Comparison of ENCODE assay signal across 33 mouse cellular contexts in genomic region chr14:44547961-44548360, GRCm38 (mm10). TPM values are rescaled to one million over a fixed set of nuclear protein-coding genes. Genes with fewer than 3 reads are reported as not detected.
"Had no signal": no experiment of that assay in that cellular context is flagged by ENCODE, and none has a peak within 500 bp of the region (broad histone marks: within the 10 kb centered on the region; RNA-seq: fewer than 3 reads in every experiment).

No protein-coding gene starts in this region.

RNA-seq across cellular contexts. Expression of gene Gm17093, which starts 29.9 kb away (rescaled TPM):
- total RNA-seq: common myeloid progenitor, adult 5-6 weeks; forebrain, postnatal 0 days; gastrocnemius, adult 18-20 months; gastrocnemius, adult 2 months; gastrocnemius, adult 8-10 months; gastrocnemius, postnatal 10 days; gastrocnemius, postnatal 14 days; gastrocnemius, postnatal 25 days; gastrocnemius, postnatal 36 days; gastrocnemius, postnatal 4 days; granulocyte monocyte progenitor cell, adult 5-6 weeks; heart, adult 18-20 months; heart, adult 2 months; heart, adult 8-10 months had no signal
- polyA plus RNA-seq: cortical plate, adult 2 months; embryonic facial prominence, embryonic 10.5 days; embryonic facial prominence, embryonic 11.5 days; embryonic facial prominence, embryonic 12.5 days; embryonic facial prominence, embryonic 13.5 days; embryonic facial prominence, embryonic 14.5 days; embryonic facial prominence, embryonic 15.5 days; erythroblast, embryonic 14.5 days; forebrain, embryonic 10.5 days; forebrain, embryonic 11.5 days; forebrain, embryonic 12.5 days; forebrain, embryonic 13.5 days; forebrain, embryonic 14.5 days; forebrain, embryonic 15.5 days; forebrain, embryonic 16.5 days; forebrain, postnatal 0 days; frontal cortex, adult 2 months; gonadal fat pad, adult 2 months; heart, adult 2 months; heart, embryonic 10.5 days; heart, embryonic 11.5 days had no signal

RNA-seq across cellular contexts. Expression of gene Gm8247, which starts 35.0 kb away (rescaled TPM):
- total RNA-seq: common myeloid progenitor, adult 5-6 weeks; forebrain, postnatal 0 days; gastrocnemius, adult 18-20 months; gastrocnemius, adult 2 months; gastrocnemius, adult 8-10 months; gastrocnemius, postnatal 10 days; gastrocnemius, postnatal 14 days; gastrocnemius, postnatal 25 days; gastrocnemius, postnatal 36 days; gastrocnemius, postnatal 4 days; granulocyte monocyte progenitor cell, adult 5-6 weeks; heart, adult 18-20 months; heart, adult 2 months; heart, adult 8-10 months had no signal
- polyA plus RNA-seq: cortical plate, adult 2 months; embryonic facial prominence, embryonic 10.5 days; embryonic facial prominence, embryonic 11.5 days; embryonic facial prominence, embryonic 12.5 days; embryonic facial prominence, embryonic 13.5 days; embryonic facial prominence, embryonic 14.5 days; embryonic facial prominence, embryonic 15.5 days; erythroblast, embryonic 14.5 days; forebrain, embryonic 10.5 days; forebrain, embryonic 11.5 days; forebrain, embryonic 12.5 days; forebrain, embryonic 13.5 days; forebrain, embryonic 14.5 days; forebrain, embryonic 15.5 days; forebrain, embryonic 16.5 days; forebrain, postnatal 0 days; gonadal fat pad, adult 2 months; heart, adult 2 months; heart, embryonic 10.5 days; heart, embryonic 11.5 days had no signal

RNA-seq across cellular contexts. Expression of gene BC061237, which starts 55.7 kb away (rescaled TPM):
- total RNA-seq: common myeloid progenitor, adult 5-6 weeks; forebrain, postnatal 0 days; gastrocnemius, adult 18-20 months; gastrocnemius, adult 2 months; gastrocnemius, adult 8-10 months; gastrocnemius, postnatal 10 days; gastrocnemius, postnatal 14 days; gastrocnemius, postnatal 25 days; gastrocnemius, postnatal 36 days; gastrocnemius, postnatal 4 days; granulocyte monocyte progenitor cell, adult 5-6 weeks; heart, adult 18-20 months; heart, adult 2 months; heart, adult 8-10 months had no signal
- polyA plus RNA-seq: cortical plate, adult 2 months; embryonic facial prominence, embryonic 10.5 days; embryonic facial prominence, embryonic 11.5 days; embryonic facial prominence, embryonic 12.5 days; embryonic facial prominence, embryonic 13.5 days; embryonic facial prominence, embryonic 14.5 days; embryonic facial prominence, embryonic 15.5 days; erythroblast, embryonic 14.5 days; forebrain, embryonic 10.5 days; forebrain, embryonic 11.5 days; forebrain, embryonic 12.5 days; forebrain, embryonic 13.5 days; forebrain, embryonic 14.5 days; forebrain, embryonic 15.5 days; forebrain, embryonic 16.5 days; forebrain, postnatal 0 days; frontal cortex, adult 2 months; gonadal fat pad, adult 2 months; heart, adult 2 months; heart, embryonic 10.5 days; heart, embryonic 11.5 days had no signal
